Mouse (Mus musculus): Measurements from ENCODE around the gene Kcnc1. TPM values are rescaled to one million over a fixed set of nuclear protein-coding genes. Genes with fewer than 3 reads are reported as not detected.

Gene Kcnc1
- polyA plus RNA-seq, 1 experiment from 2014 or later, result 0.17 TPM

- Histone ChIP-seq H3K9me3 (replicated peaks) (no peaks in the 10 kb centered on the region), H3K4me2 (no peak overlapping the region), H3K4me3 (no peak overlapping the region), H3K36me3 (no peaks in the 10 kb centered on the region), H3K4me1 (peaks cover 8% of the 10 kb centered on the region), H3K27ac (no peak overlapping the region), H3K27me3 (replicated peaks) (no peaks in the 10 kb centered on the region), H3K9ac (no peak overlapping the region)
- no peak for ATAC-seq
- 77% methylated on average over 5 of the region's 5 CpGs for WGBS (ENCODE audit: insufficient replicate concordance)
These were observed 90.5 kb downstream of the Kcnc1 start for GRCm38 (mm10) chr7:46486761-46487160.

GRCm38 (mm10) chr7:46487354-46487753 lies 91.1 kb downstream of the Kcnc1 start:
- Histone ChIP-seq H3K36me3 (no peaks in the 10 kb centered on the region), H3K4me3 (no peak overlapping the region), H3K27me3 (replicated peaks) (no peaks in the 10 kb centered on the region), H3K9ac (no peak overlapping the region), H3K9me3 (replicated peaks) (no peaks in the 10 kb centered on the region), H3K27ac (no peak overlapping the region), H3K4me1 (peaks cover 2% of the 10 kb centered on the region), H3K4me2 (no peak overlapping the region)
- no peak for ATAC-seq
- 61% methylated on average over 4 of the region's 4 CpGs for WGBS (ENCODE audit: insufficient replicate concordance)

Other genes starting within 250 kb of the Kcnc1 start
- gene Abcc8, start 216.5 kb upstream of the Kcnc1 start, polyA plus RNA-seq (2016; fragmentation: Nextera tagmentation; extraction: Ambion mirVana), result 0.20 and 0.33 TPM in 2 replicates
- gene Ush1c, start 158.0 kb upstream of the Kcnc1 start, polyA plus RNA-seq (2016; fragmentation: Nextera tagmentation; extraction: Ambion mirVana), result 0.11 TPM in 1 of 2 replicates, not detected in the other
- gene Otog, start 155.5 kb upstream of the Kcnc1 start, polyA plus RNA-seq (2016; fragmentation: Nextera tagmentation; extraction: Ambion mirVana), result not detected in 2 replicates
- 0.36 and 1.4 TPM in 2 replicates for gene Myod1, start 20.0 kb upstream of the Kcnc1 start, polyA plus RNA-seq (2016; fragmentation: Nextera tagmentation; extraction: Ambion mirVana)
- 8.9 and 9.7 TPM in 2 replicates for gene Sergef, start 243.3 kb downstream of the Kcnc1 start, polyA plus RNA-seq (2016; fragmentation: Nextera tagmentation; extraction: Ambion mirVana)